Mouse (Mus musculus): ENCODE measurements around the gene Rgs9. TPM values are rescaled to one million over a fixed set of nuclear protein-coding genes. Genes with fewer than 3 reads are reported as not detected.

The Rgs9 gene
- total RNA-seq, 2 experiments from 2014 or later, result not detected

- peak; percentile 59 for ATAC-seq (replicated peaks; ENCODE audit: poor library complexity, severe bottlenecking)
Observed at GRCm38 (mm10) chr11:109246920-109247319, 51.0 kb downstream of the Rgs9 start.

- peak; percentile 75 for ATAC-seq (replicated peaks; ENCODE audit: poor library complexity, severe bottlenecking)
Observed at GRCm38 (mm10) chr11:109244635-109245360, 53.1 kb downstream of the Rgs9 start.

DNA sequence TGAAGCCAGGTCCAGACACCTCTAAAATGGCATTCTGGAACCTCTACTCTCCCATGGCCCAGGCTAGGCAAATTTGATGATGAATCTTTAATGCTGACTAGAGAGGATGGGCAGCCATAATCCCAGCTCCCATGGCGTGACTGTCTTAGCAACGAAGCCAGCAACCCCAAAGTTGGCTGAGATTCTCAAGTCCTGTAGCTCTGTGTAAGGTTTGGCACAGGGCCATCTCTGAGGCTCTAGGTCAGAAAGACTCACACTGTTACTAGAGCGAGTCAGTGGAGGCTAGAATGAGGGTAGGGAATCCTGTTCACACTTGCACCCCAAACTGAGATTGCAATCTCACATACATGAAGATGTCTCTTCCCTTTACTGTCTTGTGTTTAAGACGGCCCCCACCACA is 57.8 kb downstream of the Rgs9 start:
- no peak for ATAC-seq (replicated peaks; ENCODE audit: poor library complexity, severe bottlenecking)

DNA sequence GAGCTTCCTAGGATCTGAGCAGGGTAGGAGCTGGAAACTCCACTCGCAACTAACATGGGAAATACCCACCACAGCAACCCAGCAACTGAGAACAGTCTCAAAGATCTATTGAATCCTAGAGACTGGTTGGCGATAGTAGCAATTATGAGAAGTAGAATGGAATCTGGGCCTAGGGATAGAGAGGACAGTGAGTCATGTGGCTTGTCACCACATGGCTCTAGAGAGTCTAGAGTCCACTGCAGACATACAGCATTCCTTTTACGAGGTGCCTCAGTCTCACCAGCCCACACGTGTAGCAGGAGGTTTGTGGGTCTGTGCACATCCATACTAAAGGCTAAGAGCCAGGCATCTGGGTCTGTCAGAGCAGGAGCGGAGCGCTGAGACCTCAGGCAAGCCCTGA is 59.3 kb downstream of the Rgs9 start:
- no peak for ATAC-seq (replicated peaks; ENCODE audit: poor library complexity, severe bottlenecking)

GRCm38 (mm10) chr11:109237796-109238195 is 60.1 kb downstream of the Rgs9 start:
- ATAC-seq (replicated peaks; ENCODE audit: poor library complexity, severe bottlenecking), result no peak

DNA sequence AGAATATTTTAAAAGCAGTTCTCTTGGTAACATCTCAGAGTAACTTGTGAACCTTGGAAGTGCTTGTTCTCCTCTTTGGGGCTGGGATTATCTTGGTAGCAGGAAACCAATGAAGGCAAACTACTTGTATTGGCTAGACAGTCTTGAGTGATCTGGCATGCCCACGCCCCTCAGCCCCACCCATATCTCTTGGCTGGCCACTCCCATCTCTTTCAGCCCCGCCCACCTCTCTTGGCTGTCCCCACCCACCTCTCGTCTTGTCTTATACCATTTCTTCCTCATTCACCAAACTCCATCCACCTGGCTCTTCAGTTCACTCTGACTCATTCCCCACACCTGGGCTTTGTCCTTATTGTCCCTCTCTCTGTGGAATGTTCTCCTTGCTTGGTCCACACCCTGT is 64.3 kb downstream of the Rgs9 start:
- ATAC-seq (replicated peaks; ENCODE audit: poor library complexity, severe bottlenecking), result no peak

DNA sequence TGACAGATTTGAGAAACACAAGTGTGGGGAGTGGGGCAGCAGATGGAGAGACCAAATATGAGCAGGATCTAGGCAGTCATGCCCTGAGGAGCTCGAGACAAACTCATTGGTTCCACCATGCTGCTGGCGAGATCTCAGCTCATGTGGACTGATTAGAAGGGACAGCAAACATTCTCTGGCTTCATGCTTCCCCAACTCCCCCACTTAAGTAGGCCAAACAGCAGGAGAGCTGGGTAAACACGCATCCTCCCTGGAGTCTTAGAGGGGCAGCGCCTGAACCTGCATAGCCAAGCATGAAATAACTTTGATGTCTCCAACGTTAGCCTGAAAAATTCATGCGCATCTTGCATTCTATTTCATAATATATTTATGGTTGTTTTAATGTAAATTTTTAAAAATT is 65.1 kb downstream of the Rgs9 start:
- no peak for ATAC-seq (replicated peaks; ENCODE audit: poor library complexity, severe bottlenecking)

GRCm38 (mm10) chr11:109227139-109227538 is 70.8 kb downstream of the Rgs9 start:
- no peak for ATAC-seq (replicated peaks; ENCODE audit: poor library complexity, severe bottlenecking)

DNA sequence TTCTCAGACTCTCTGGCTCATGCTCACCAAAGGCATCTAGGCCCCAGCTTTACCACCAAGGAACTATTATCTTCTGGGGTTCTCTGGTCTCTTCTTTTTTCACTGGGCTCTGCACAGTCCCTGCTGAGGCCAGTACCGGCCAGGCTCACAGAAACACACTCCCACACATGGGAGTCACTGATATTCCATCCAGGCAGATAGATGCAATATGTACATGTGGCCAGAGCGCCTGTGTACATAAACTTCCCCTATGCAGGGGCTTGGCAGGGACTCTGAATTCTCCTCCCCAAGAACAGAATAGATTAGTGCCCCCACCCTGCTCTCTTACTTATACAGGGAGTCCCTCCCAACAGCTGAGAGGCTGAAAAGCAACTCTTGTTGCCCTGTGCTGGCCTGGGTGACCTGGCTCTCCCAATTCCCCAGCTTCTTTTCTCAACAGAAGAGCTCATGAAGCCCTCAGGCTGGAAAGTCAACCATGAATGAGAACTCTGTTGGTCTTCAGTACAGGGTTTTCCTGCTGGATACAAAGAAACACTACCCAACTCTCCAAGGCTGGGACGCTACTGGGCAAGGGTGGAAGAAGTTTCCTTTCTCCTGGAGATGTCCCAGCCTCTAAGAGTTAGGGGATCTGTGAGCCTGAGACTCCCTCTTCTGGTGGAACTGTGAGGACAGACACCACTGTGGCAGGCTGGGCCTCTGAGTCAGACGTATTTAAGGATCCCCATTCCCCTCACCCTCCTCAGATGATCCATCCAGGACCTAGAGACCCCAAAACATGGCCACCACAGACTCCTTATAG is 76.5 kb downstream of the Rgs9 start:
- no peak for ATAC-seq (replicated peaks; ENCODE audit: poor library complexity, severe bottlenecking)

- peak; percentile 33 for ATAC-seq (replicated peaks; ENCODE audit: poor library complexity, severe bottlenecking)
Observed at GRCm38 (mm10) chr11:109218722-109219430, 79.1 kb downstream of the Rgs9 start.

DNA sequence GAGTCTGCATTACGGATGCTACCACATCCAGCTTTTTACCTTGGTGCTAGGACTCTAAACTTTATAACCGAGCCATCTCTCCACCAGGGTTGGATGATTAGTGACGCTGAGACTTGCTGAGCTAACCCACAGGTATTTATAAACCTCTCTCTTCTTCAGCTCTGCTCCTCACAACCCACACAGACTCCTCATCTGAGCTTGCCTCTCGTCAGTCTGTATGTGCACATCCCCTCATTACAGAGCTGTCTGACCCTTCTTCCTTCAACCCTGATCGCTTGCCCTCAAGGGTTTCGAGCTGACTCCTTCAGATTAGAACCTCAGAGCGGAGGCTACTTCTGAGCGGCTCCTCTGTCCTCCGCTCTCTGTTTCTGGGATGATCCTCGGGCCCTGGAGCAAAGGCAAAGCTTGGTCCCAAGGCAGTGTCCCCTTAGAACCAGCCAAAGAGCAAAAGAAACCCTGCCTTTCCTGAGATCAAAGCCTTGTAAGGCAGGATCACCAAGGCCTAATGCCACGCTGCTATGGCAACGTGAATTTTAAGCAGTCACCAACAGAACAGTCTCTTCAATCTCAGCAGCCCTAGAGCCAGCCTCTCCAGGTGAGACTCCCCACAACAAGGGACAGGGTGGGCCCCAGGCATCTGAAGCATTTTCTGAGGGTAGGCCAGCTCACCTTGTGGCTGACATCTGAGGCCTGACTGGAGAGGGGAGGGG is 79.9 kb downstream of the Rgs9 start:
- no peak for ATAC-seq (replicated peaks; ENCODE audit: poor library complexity, severe bottlenecking)

- no peak for ATAC-seq (replicated peaks; ENCODE audit: poor library complexity, severe bottlenecking)
Observed at GRCm38 (mm10) chr11:109210772-109211171, 87.2 kb downstream of the Rgs9 start.

- no peak for ATAC-seq (replicated peaks; ENCODE audit: poor library complexity, severe bottlenecking)
Observed at GRCm38 (mm10) chr11:109210341-109210740, 87.6 kb downstream of the Rgs9 start.

GRCm38 (mm10) chr11:109206732-109207131 is 91.2 kb downstream of the Rgs9 start:
- no peak for ATAC-seq (replicated peaks; ENCODE audit: poor library complexity, severe bottlenecking)

- ATAC-seq (replicated peaks; ENCODE audit: poor library complexity, severe bottlenecking), result no peak
Observed at GRCm38 (mm10) chr11:109206028-109206427, 91.9 kb downstream of the Rgs9 start.

DNA sequence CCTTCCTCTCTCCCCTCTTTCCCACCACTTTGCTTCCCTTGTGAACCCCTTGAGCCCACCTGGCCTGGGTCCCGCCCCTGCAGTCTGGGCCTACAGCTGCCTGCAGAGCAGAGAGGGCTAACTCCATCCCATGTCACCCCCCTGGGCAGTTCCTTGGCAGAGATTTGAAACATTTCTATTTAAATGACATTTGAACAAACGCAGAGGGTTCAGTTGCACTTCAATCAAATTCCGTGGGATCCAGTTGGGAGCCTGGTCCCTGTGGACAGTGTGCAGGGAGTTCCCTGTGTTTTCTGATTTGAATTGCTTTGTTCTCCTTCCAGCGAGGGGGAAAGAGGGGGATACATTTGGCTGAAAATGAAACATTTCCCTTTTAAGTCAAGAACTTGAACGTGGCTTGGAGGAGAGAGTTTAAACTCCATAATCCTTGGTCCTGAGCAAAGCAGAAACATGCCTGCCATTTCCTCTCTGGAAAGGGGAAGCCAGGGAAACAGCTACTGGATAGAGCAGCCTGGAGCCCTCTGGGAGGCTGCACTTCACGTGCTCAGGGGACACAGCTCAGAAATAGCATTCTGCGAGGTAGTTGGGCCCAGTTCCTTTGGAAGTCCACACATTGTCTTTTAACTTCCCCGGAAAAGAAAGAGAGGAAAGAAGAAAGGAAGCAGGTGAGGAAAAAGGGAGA is 98.2 kb downstream of the Rgs9 start:
- no peak for ATAC-seq (replicated peaks; ENCODE audit: poor library complexity, severe bottlenecking)

DNA sequence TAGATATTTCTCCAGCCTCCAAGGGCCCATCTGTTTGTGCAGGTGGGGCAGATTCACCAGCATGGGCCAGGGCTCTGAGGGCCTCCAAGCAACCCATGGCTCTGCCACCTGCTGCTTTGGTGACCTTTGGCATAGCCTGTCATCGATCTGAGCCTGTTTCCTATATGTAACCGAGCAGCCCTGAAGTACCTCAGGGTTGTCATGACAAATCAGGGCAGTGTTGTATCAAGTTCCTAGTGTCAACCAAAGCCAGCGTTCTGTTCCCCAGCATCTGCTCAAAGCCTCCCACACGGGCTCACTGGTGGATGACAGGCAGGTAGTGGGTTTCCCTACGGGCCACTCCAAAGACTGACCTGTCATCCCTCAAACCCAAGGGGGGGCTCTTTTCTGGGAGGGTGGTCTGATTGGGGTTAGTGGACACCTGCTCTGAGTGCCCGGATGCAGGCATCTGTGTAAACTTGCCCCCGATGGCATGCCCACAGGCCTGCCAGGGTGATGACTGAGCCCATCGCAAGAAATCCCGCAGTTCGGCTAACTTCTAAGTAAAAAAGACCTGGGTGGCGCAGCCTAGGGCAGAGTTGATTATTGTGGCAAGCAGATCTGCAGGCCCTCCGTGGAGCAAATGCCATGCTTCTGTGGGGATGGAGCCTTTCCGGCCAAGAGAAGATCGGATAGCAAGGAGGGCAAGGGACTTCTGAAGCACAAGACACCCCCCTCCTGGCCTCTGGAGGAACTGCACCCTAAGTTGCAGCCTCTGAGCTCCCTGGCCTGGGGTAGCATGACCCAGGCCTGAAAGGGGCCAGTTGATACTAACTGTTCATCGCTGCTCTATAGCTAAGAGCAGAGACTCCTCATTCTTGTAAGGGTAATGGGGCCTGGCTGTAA is 105.0 kb downstream of the Rgs9 start:
- peak; percentile 87 for ATAC-seq (replicated peaks; ENCODE audit: poor library complexity, severe bottlenecking)

- ATAC-seq (replicated peaks; ENCODE audit: poor library complexity, severe bottlenecking), result no peak
Observed at GRCm38 (mm10) chr11:109188235-109188634, 109.7 kb downstream of the Rgs9 start.

- ATAC-seq (replicated peaks; ENCODE audit: poor library complexity, severe bottlenecking), result no peak
Observed at GRCm38 (mm10) chr11:109187631-109188184, 110.2 kb downstream of the Rgs9 start.
